Mouse (Mus musculus) neural tube, embryonic 12.5 days (tissue): ENCODE results near the gene Nsf. TPM values are rescaled to one million over a fixed set of nuclear protein-coding genes. Genes with fewer than 3 reads are reported as not detected.

Source experiments
- ATAC-seq: fragments of 200-750 bp; cut with Nextera tagmentation; 2 replicates; pipeline ENCODE4 v1.8.0; 2017; ENCODE audit warnings: low read depth, mild to moderate bottlenecking, moderate TSS enrichment, moderate library complexity; ENCODE audit not compliant: low FRiP score
- H3K27ac ChIP-seq: fragments of 300-500 bp; sonication (generic); 2 replicates; pipeline ENCODE4 v1.5.1; 2016
- H3K27me3 ChIP-seq: fragments of 300-500 bp; sonication (generic); replicated peaks from 2 replicates; pipeline ENCODE4 v1.6.1; 2016; ENCODE audit warnings: mild to moderate bottlenecking
- H3K36me3 ChIP-seq: fragments of 300-500 bp; sonication (generic); 2 replicates; pipeline ENCODE4 v1.6.1; 2016; ENCODE audit warnings: mild to moderate bottlenecking
- H3K4me1 ChIP-seq: fragments of 300-500 bp; sonication (generic); 2 replicates; pipeline ENCODE4 v1.6.1; 2016
- H3K4me2 ChIP-seq: fragments of 300-500 bp; sonication (generic); replicated peaks from 2 replicates; pipeline ENCODE4 v1.6.1; 2016; ENCODE audit warnings: mild to moderate bottlenecking
- H3K4me3 ChIP-seq: fragments of 300-500 bp; sonication (generic); 2 replicates; pipeline ENCODE4 v1.5.1; 2016
- H3K9ac ChIP-seq: fragments of 300-500 bp; sonication (generic); 2 replicates; pipeline ENCODE4 v1.6.1; 2016; ENCODE audit warnings: mild to moderate bottlenecking
- H3K9me3 ChIP-seq: fragments of 300-500 bp; sonication (generic); 2 replicates; pipeline ENCODE4 v1.6.1; 2016; ENCODE audit warnings: mild to moderate bottlenecking
- WGBS: fragments of 180-500 bp; shearing (Covaris S2); methylation state at CpG from one replicate; pipeline ENCODE4 v1.1.7; 2016; 5-methylcytosine and 5-hydroxymethylcytosine counted together
- polyA plus RNA-seq: library from polyadenylated mRNA; unstranded; fragments of >200 nt; fragmentation: Nextera tagmentation; extraction: Ambion mirVana; gene quantifications from 2 replicates; pipeline ENCODE4 v1.2.1, GENCODE M21; 2016

Gene Nsf
- polyA plus RNA-seq, 1 experiment from 2014 or later = 89.7 TPM

DNA sequence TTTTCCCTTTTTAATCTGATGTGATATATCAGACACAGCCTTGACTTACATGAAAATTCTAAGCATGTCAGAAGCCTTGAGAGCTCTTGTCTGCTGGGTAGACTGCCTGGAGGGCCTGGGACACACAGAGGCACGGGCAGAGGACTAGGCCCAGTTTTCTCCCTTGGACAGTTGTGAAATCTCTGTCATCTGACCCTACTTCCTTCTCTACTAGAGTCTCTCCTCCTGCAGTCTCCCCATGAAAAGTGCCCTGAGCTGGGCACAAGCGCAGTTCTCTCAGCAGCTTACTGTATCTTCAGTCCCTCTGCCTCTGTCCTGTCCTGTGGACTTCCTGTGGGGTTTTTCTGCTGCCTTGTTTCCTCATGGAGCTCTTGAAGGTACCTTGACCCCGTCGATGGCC lies 25.5 kb upstream of the Nsf start:
- Histone ChIP-seq H3K27ac (no peak overlapping the region), H3K4me2 (no peak overlapping the region), H3K4me3 (no peak overlapping the region), H3K36me3 (peaks cover 75% of the 10 kb centered on the region), H3K4me1 (0 out of 2 replicates have a peak, but pooled peaks cover 2% of the 10 kb centered on the region), H3K27me3 (no peaks in the 10 kb centered on the region), H3K9me3 (no peaks in the 10 kb centered on the region), H3K9ac (no peak overlapping the region)
- no peak for ATAC-seq
- WGBS = 87% methylated on average over 4 of the region's 4 CpGs

DNA sequence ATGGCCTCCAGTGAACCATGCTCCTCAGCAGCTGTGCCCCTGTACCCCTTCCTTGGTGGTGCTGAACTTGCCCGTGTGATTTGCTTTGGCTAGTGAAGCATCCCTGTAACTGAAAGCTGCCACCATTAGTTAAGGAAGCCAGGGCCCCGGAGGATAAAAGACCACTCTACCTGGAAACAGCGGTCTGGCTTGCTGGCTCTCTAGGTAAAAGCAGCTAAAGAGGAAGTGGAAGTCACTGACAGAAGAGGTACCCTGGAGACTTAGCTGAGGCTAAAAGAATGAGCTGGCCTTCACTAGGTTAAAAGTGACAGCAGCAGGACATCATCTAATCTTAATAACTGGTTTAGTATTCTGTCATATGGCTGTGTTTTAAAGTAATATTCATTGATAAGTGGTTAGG lies 17.0 kb upstream of the Nsf start:
- Histone ChIP-seq H3K9me3 (no peaks in the 10 kb centered on the region), H3K4me1 (peaks cover 11% of the 10 kb centered on the region), H3K4me2 (no peak overlapping the region), H3K27me3 (no peaks in the 10 kb centered on the region), H3K27ac (no peak overlapping the region), H3K36me3 (peaks cover 53% of the 10 kb centered on the region), H3K9ac (peak overlapping the region; percentile 26; the same call in 1 of the 2 replicates), H3K4me3 (no peak overlapping the region)
- 84% methylated on average over 3 of the region's 3 CpGs for WGBS
- ATAC-seq = no peak

DNA sequence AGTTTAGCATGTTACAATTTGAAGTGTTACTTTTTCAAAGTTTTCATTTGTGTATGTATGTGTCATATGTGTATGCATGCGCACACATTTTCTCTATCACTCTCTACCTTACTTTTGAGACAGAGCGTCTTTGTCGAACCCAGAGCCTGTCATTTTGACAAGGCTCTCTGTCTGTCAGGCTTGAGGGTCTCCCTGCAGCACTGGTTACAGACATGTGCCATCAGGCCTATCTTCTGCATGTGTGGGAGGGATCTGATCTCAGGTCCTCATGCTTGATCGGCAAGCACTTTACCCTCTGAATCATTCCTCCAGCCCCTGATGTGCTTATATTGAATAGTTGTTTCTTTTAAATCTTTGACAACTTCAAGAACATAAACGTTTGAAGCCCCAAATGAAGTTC lies 15.4 kb upstream of the Nsf start:
- no peaks in the 10 kb centered on the region for H3K27me3 ChIP-seq
- no peak overlapping the region for H3K9ac ChIP-seq
- H3K27ac ChIP-seq = no peak overlapping the region
- peaks cover 37% of the 10 kb centered on the region for H3K36me3 ChIP-seq
- no peaks in the 10 kb centered on the region for H3K9me3 ChIP-seq
- WGBS = 95% methylated on average over 5 of the region's 5 CpGs
- H3K4me1 ChIP-seq = peaks cover 11% of the 10 kb centered on the region
- H3K4me3 ChIP-seq = no peak overlapping the region
- ATAC-seq = no peak
- no peak overlapping the region for H3K4me2 ChIP-seq

DNA sequence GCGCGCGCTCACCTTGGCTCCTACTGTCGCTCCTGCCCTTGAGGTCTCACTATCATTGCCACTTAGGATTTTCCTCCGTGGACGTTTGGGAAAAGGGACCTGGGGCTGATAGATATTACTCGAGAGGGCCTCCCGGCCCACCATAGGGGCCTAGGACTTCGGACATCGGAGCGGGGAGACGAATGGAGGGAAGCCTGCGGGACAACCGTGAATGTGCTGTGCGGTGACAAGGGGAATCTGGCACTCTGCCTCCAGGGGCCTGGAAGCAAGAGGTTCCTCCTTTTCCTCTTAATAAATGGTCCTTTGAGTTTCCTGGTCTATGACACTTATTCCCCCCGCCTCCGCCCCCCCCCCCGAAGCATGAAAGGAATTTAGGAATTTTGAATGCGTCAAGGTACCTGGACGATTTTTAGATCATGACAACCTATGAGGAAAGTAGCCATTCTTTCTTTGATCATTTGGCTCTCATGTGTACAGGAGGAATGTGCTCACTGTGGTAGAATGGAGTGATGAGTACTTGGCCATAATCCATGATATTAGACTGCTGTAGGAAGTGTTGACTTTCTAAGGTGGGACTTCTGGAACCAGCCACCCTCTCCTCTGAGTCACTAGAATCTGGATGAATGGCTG lies 13.4 kb upstream of the Nsf start:
- H3K4me3 ChIP-seq = peak overlapping the region; percentile 86
- no peaks in the 10 kb centered on the region for H3K27me3 ChIP-seq
- peak overlapping the region; percentile 86 for H3K9ac ChIP-seq
- no peaks in the 10 kb centered on the region for H3K9me3 ChIP-seq
- peak overlapping the region; percentile 71 for H3K27ac ChIP-seq
- peaks cover 11% of the 10 kb centered on the region for H3K4me1 ChIP-seq
- 2% methylated on average over 20 of the region's 20 CpGs for WGBS
- ATAC-seq = 0 out of 2 replicates have a peak, but pooled peaks have one; percentile 3
- H3K4me2 ChIP-seq = peak overlapping the region; percentile 76
- H3K36me3 ChIP-seq = peaks cover 19% of the 10 kb centered on the region

DNA sequence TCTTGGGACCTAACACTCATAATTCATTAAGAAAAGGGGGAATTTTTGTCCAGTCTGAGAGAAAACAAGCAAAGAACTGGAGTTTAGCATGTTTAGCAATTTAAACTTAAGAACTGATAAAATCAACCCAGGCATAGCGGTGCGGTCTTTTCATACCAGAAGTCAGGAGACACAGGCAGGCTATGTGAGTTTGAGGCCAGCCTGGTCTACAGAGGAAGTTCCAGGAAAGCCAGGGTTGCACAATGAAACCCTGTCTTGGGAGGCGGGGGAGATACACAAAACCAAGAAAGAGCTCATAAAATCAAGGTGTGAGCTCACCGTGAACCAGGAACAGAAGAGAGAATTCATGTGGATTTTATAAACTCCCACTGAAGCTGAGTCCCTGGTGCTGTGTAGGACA lies 3.0 kb upstream of the Nsf start:
- no peak overlapping the region for H3K4me3 ChIP-seq
- no peak overlapping the region for H3K27ac ChIP-seq

DNA sequence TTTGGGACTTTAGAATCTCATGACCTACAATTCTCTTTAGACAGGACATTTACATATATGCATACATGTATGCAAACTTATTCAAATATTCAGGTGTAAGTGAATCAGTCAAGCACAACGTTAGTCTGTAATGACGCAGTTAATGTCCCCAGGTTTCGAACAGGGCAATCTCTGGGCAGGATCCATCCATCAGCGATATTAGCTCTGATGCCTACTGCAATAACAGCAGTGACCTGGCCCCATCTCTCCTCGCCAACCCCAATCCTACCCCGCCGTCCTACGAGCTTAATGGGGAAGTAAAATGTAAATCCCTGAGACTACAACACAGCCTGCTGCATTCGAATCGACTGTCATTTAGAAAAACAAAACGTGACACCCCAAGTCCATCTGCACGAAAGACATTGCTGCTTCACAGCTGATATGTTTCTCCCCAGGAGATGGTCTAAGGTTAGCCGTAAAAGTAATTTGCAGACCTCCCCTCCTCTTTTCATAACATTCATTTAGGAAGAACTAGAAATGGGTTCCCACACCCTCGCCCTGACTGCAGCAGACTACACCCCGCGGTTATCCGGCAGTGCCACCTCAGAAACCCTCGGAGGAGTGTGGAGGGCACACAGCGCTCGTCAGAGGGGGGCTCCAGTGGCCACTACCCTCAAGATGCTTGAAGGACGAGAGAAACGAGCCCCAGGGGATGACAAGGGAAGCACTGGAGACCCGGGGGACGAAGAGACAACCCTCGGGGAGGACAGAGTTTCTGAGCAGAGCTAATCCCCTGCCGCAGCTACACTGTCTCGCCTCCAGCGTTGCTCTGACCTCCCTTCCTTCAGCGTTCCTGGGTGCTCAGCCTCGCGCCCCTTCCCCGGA lies 592 bp downstream of the Nsf start:
- peak overlapping the region; percentile 82 for H3K4me3 ChIP-seq
- ATAC-seq = peak; percentile 85
- peak overlapping the region; percentile 87 for H3K9ac ChIP-seq
- WGBS = 2% methylated on average over 32 of the region's 32 CpGs
- no peaks in the 10 kb centered on the region for H3K27me3 ChIP-seq
- no peaks in the 10 kb centered on the region for H3K36me3 ChIP-seq
- peak overlapping the region; percentile 76 for H3K4me2 ChIP-seq
- H3K9me3 ChIP-seq = no peaks in the 10 kb centered on the region
- H3K27ac ChIP-seq = peak overlapping the region; percentile 17; the same call in 1 of the 2 replicates
- H3K4me1 ChIP-seq = peaks cover 13% of the 10 kb centered on the region

More for the DNA sequence above, 3.0 kb upstream of the Nsf start:
- Histone ChIP-seq H3K27me3 (no peaks in the 10 kb centered on the region), H3K9ac (no peak overlapping the region), H3K4me2 (no peak overlapping the region), H3K36me3 (no peaks in the 10 kb centered on the region), H3K4me1 (peaks cover 10% of the 10 kb centered on the region), H3K9me3 (no peaks in the 10 kb centered on the region)
- no peak for ATAC-seq
- 89% methylated on average over 4 of the region's 4 CpGs for WGBS

DNA sequence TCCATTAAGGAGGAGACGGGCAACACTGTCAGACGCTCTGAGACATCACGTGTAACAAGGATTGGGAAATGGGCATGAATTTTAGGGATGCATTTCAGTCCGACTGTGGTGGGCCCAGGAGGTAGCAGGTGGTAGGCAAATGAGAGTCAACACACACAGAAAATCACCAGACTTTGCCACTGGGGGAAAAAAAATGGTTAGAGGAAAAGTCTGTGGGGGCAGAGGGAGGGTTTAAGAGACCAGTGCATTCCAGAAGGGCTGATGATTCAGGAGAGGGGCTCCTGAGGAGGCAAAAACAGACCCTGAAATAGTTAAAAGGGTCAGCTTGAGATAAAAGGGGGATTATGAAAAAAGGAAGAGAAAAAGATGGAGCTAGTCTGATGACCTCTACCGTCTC lies 1.2 kb downstream of the Nsf start:
- H3K4me1 ChIP-seq = peaks cover 13% of the 10 kb centered on the region
- WGBS = 76% methylated on average over 5 of the region's 5 CpGs
- peak overlapping the region; percentile 82 for H3K4me3 ChIP-seq
- no peaks in the 10 kb centered on the region for H3K36me3 ChIP-seq
- no peaks in the 10 kb centered on the region for H3K27me3 ChIP-seq
- H3K4me2 ChIP-seq = peak overlapping the region; percentile 76
- H3K9me3 ChIP-seq = no peaks in the 10 kb centered on the region
- H3K27ac ChIP-seq = no peak overlapping the region
- H3K9ac ChIP-seq = 0 out of 2 replicates have a peak overlapping the region, but pooled peaks have one; percentile 10
- ATAC-seq = no peak

DNA sequence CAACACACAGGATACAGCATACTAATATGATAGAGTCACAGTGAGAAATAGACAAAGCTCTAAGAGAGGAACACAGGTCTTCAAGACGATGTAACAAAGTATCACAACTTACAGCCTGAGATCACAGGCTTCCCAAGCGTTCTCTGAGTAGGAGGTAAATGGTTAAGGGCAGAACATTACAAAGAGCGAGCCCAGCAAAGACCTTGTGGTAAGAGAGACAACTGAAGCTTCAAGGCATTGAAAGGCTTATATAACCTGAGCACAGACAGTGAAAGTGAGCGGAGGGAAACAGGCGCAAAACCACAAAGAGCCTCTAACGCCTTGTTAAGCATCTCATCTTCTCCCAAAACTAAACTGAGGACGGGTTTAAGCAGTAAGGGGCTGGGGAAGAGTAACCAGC lies 2.8 kb downstream of the Nsf start:
- Histone ChIP-seq H3K36me3 (no peaks in the 10 kb centered on the region), H3K27me3 (no peaks in the 10 kb centered on the region), H3K9me3 (no peaks in the 10 kb centered on the region), H3K27ac (no peak overlapping the region), H3K4me1 (peaks cover 13% of the 10 kb centered on the region), H3K4me2 (no peak overlapping the region), H3K9ac (no peak overlapping the region), H3K4me3 (no peak overlapping the region)
- 86% methylated on average over 7 of the region's 7 CpGs for WGBS
- no peak for ATAC-seq

DNA sequence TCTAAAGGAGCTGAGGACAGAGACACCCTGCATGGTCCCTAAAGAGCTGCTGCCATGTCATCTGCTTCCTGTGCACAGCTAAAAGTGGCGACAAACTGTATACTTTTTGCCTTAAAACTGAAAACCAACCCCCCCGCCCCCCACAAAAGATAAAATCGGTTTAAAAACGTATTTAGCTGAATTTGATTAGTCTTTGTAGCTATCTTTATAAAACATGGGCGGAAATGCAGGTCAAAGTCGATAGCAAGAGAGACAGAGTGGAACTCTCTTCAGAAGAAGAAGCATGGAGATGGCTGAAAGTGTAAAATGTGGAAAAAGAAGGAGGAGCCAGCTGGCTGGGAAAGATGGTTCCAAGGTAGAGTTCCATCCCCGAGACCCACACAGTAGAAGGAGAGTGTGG lies 4.9 kb downstream of the Nsf start:
- WGBS = 91% methylated on average over 7 of the region's 7 CpGs
- H3K27ac ChIP-seq = no peak overlapping the region
- no peak overlapping the region for H3K9ac ChIP-seq
- no peaks in the 10 kb centered on the region for H3K36me3 ChIP-seq
- H3K4me1 ChIP-seq = peaks cover 13% of the 10 kb centered on the region
- no peak overlapping the region for H3K4me2 ChIP-seq
- no peak for ATAC-seq
- no peaks in the 10 kb centered on the region for H3K27me3 ChIP-seq
- H3K4me3 ChIP-seq = no peak overlapping the region
- H3K9me3 ChIP-seq = no peaks in the 10 kb centered on the region

DNA sequence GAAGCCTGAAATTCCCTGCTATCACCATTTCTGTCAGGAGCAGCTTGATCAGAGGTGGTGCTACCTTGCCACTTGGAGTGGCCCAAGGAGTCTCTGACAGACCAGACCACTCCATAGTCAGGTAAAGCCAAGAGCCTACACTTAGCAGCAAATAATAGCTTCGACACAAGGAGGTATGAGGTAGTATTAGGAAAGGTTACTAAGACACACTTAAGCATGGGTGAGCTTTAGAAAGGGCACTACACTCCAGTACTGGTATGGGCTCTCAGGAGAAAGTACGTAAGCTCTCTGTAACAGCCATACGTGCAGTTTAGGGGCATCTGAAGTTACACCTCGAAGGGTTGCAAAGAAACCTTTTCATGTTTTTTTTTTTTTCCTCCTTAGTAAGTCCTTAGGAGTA lies 11.1 kb downstream of the Nsf start:
- 91% methylated on average over 4 of the region's 4 CpGs for WGBS

DNA sequence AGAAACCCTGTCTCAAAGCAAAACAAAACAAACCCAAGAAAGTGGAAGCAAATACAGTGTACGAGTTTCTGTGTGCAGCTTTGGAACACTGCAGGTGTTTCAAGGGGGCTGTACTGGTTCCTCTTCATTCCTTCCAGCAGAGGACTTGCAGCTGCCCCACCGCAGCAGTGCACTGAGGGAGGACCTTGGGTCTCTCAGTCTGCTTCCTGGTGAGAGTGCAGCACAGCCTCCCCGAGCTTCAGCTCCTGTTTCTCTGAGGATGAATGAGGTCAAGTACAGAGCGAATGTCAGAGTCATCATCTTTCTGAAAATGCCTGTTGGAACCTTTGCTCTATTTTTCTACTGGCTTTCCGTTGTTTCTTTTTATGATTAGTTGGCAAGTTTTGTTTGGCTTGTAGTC lies 12.5 kb downstream of the Nsf start:
- Histone ChIP-seq H3K4me1 (no peaks in the 10 kb centered on the region; the same call in 1 of the 2 replicates), H3K27me3 (no peaks in the 10 kb centered on the region), H3K9me3 (no peaks in the 10 kb centered on the region), H3K27ac (no peak overlapping the region), H3K4me3 (no peak overlapping the region), H3K9ac (no peak overlapping the region), H3K36me3 (no peaks in the 10 kb centered on the region), H3K4me2 (no peak overlapping the region)
- no peak for ATAC-seq
- 77% methylated on average over 5 of the region's 5 CpGs for WGBS

More for the DNA sequence above, 11.1 kb downstream of the Nsf start:
- Histone ChIP-seq H3K4me2 (no peak overlapping the region), H3K36me3 (no peaks in the 10 kb centered on the region), H3K27ac (no peak overlapping the region), H3K4me3 (no peak overlapping the region), H3K9me3 (no peaks in the 10 kb centered on the region), H3K27me3 (no peaks in the 10 kb centered on the region), H3K9ac (no peak overlapping the region), H3K4me1 (no peaks in the 10 kb centered on the region)
- ATAC-seq = no peak

DNA sequence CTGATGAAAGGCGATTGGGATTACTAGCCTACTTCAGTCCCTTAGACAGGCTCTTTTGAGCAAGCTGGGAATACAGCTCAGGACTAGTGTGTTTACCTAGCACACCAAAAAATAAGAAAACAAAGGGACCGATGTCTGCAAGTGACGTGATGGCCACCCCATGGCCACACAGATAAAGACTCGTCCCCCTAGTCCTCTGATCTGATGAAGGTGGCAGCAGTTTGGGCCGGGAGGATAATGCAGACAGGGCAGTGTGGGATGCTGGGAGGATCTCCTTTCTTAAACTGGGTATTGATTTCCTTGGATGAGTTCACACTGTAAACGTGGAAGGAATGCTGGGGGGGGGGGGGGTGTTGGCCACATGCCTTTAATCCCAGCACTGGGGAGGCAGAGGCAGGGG lies 13.0 kb downstream of the Nsf start:
- H3K4me1 ChIP-seq = no peaks in the 10 kb centered on the region; the same call in 1 of the 2 replicates
- no peak overlapping the region for H3K4me2 ChIP-seq
- no peak overlapping the region for H3K27ac ChIP-seq
- WGBS = 79% methylated on average over 6 of the region's 6 CpGs
- no peaks in the 10 kb centered on the region for H3K36me3 ChIP-seq
- no peaks in the 10 kb centered on the region for H3K9me3 ChIP-seq
- ATAC-seq = no peak
- H3K9ac ChIP-seq = no peak overlapping the region
- no peaks in the 10 kb centered on the region for H3K27me3 ChIP-seq
- H3K4me3 ChIP-seq = no peak overlapping the region
